Mouse (Mus musculus) CH12.LX (cell line): Measurements from ENCODE around the gene Prpf3. TPM values are rescaled to one million over a fixed set of nuclear protein-coding genes. Genes with fewer than 3 reads are reported as not detected.
"Not testable (repeated sequence)": the region's sequence is repeated elsewhere in the genome, so short reads cannot be mapped to it uniquely, and the experiment has no call there.

ENCODE experiments used
- DNase-seq: peaks from one replicate; pipeline ENCODE4 v3.0.0-alpha.2; 2013; ENCODE audit errors: extremely low read depth
- H3K27ac ChIP-seq: 2 replicates; pipeline ENCODE4 v1.5.1; 2012; ENCODE audit warnings: low read depth, mild to moderate bottlenecking, control low read depth, moderate library complexity; ENCODE audit not compliant: insufficient read depth
- H3K27me3 ChIP-seq: replicated peaks from 2 replicates; pipeline ENCODE3; 2012; ENCODE audit warnings: inconsistent platforms
- H3K36me3 ChIP-seq, 2 experiments: replicated peaks in 1 of 2; 2 replicates each; pipeline versions ENCODE3 to v1.6.1; 2012; ENCODE audit warnings: inconsistent platforms in 1 of 2, low read length in 1 of 2, mild to moderate bottlenecking in 1 of 2, mixed read lengths in 1 of 2, moderate library complexity in 1 of 2; ENCODE audit not compliant: control insufficient read depth in 1 of 2, insufficient read depth in 1 of 2
- H3K4me1 ChIP-seq, 2 experiments: 2 replicates each; pipeline ENCODE4 v1.6.1; 2012; ENCODE audit warnings: inconsistent platforms in 1 of 2, moderate library complexity in 1 of 2; ENCODE audit not compliant: insufficient read depth in 2 of 2, control insufficient read depth in 1 of 2
- H3K4me2 ChIP-seq: 2 replicates; pipeline ENCODE4 v1.6.1; 2012; ENCODE audit warnings: low read depth, mild to moderate bottlenecking, control low read depth; ENCODE audit not compliant: poor library complexity, insufficient read depth, severe bottlenecking
- H3K4me3 ChIP-seq, 3 experiments: fragments of 150-350 bp in 1 of 3; sonication (generic) in 1 of 3; replicated peaks in 1 of 3; 2 replicates each; pipeline versions ENCODE3 to v1.5.1; 2011 to 2012; ENCODE audit warnings: low read depth in 2 of 3, low read length in 2 of 3, mild to moderate bottlenecking in 2 of 3, moderate library complexity in 2 of 3, control low read depth in 1 of 3, improper control_type of control experiment in 1 of 3, inconsistent platforms in 1 of 3, mixed read lengths in 1 of 3; ENCODE audit not compliant: poor library complexity in 1 of 3
- H3K79me2 ChIP-seq: replicated peaks from 2 replicates; pipeline ENCODE4 v1.6.1; 2012; ENCODE audit warnings: mild to moderate bottlenecking, moderate library complexity; ENCODE audit not compliant: control insufficient read depth, poor library complexity, insufficient read depth, severe bottlenecking; ENCODE audit errors: extremely low read depth
- H3K9ac ChIP-seq: 2 replicates; pipeline ENCODE4 v1.6.1; 2012; ENCODE audit warnings: low read depth, mild to moderate bottlenecking, control low read depth, moderate library complexity; ENCODE audit not compliant: insufficient read depth
- H3K9me3 ChIP-seq: replicated peaks from 2 replicates; pipeline ENCODE3; 2012; ENCODE audit warnings: low read length, inconsistent platforms, mixed read lengths
- CHD2 ChIP-seq: IDR thresholded peaks from 2 replicates; pipeline ENCODE4 v1.6.1; 2011; ENCODE audit warnings: low read length, improper control_type of control experiment
- CTCF ChIP-seq, 2 experiments: IDR thresholded peaks in 1 of 2; conservative IDR thresholded peaks in 1 of 2; 2 replicates each; pipeline ENCODE4 v1.5.1; 2011 to 2012; ENCODE audit warnings: low read depth in 2 of 2, low read length in 2 of 2, improper control_type of control experiment in 1 of 2, inconsistent platforms in 1 of 2, mild to moderate bottlenecking in 1 of 2, moderate library complexity in 1 of 2
- E2F4 ChIP-seq: IDR thresholded peaks from 2 replicates; pipeline ENCODE4 v1.6.1; 2011; ENCODE audit warnings: low read depth, low read length, improper control_type of control experiment; ENCODE audit not compliant: insufficient replicate concordance
- EP300 ChIP-seq: IDR thresholded peaks from 2 replicates; pipeline ENCODE4 v1.6.1; 2011; ENCODE audit warnings: low read length, improper control_type of control experiment
- ETS1 ChIP-seq: conservative IDR thresholded peaks from 2 replicates; pipeline ENCODE4 v1.6.1; 2012; ENCODE audit warnings: low read depth, mild to moderate bottlenecking, inconsistent platforms, low read length, improper control_type of control experiment, moderate library complexity
- HCFC1 ChIP-seq: IDR thresholded peaks from 2 replicates; pipeline ENCODE4 v1.6.1; 2012; ENCODE audit warnings: low read depth, mild to moderate bottlenecking, inconsistent platforms, low read length, improper control_type of control experiment
- IRF4 ChIP-seq: IDR thresholded peaks from 2 replicates; pipeline ENCODE4 v1.6.1; 2014; ENCODE audit warnings: low read depth, mild to moderate bottlenecking, inconsistent platforms, low read length, improper control_type of control experiment
- JUN ChIP-seq: IDR thresholded peaks from 2 replicates; pipeline ENCODE4 v1.6.1; 2011; ENCODE audit warnings: low read depth, mild to moderate bottlenecking, low read length, improper control_type of control experiment, moderate library complexity; ENCODE audit not compliant: insufficient read depth
- JUND ChIP-seq: conservative IDR thresholded peaks from 2 replicates; pipeline ENCODE4 v1.6.1; 2011; ENCODE audit warnings: low read depth, low read length, improper control_type of control experiment
- MAZ ChIP-seq: IDR thresholded peaks from 2 replicates; pipeline ENCODE4 v1.6.1; 2012; ENCODE audit warnings: low read depth, mild to moderate bottlenecking, inconsistent platforms, low read length, improper control_type of control experiment, moderate library complexity
- MEF2A ChIP-seq: IDR thresholded peaks from 2 replicates; pipeline ENCODE4 v1.6.1; 2014; ENCODE audit warnings: low read depth, mild to moderate bottlenecking, inconsistent platforms, low read length, improper control_type of control experiment, borderline replicate concordance
- MXI1 ChIP-seq: IDR thresholded peaks from 2 replicates; pipeline ENCODE4 v1.6.1; 2011; ENCODE audit warnings: mild to moderate bottlenecking, low read depth, low read length, improper control_type of control experiment
- NRF1 ChIP-seq: IDR thresholded peaks from 2 replicates; pipeline ENCODE4 v1.6.1; 2014; ENCODE audit warnings: low read depth, mild to moderate bottlenecking, inconsistent platforms, low read length, improper control_type of control experiment, moderate library complexity
- TBP ChIP-seq: conservative IDR thresholded peaks from 2 replicates; pipeline ENCODE4 v1.6.1; 2011; ENCODE audit warnings: low read depth, low read length, improper control_type of control experiment
- TCF12 ChIP-seq: IDR thresholded peaks from 2 replicates; pipeline ENCODE4 v1.6.1; 2014; ENCODE audit warnings: low read depth, mild to moderate bottlenecking, inconsistent platforms, low read length, improper control_type of control experiment
- UBTF ChIP-seq: IDR thresholded peaks from 2 replicates; pipeline ENCODE4 v1.6.1; 2012; ENCODE audit warnings: low read depth, mild to moderate bottlenecking, inconsistent platforms, low read length, improper control_type of control experiment, moderate library complexity
- USF2 ChIP-seq: conservative IDR thresholded peaks from 2 replicates; pipeline ENCODE4 v1.6.1; 2011; ENCODE audit warnings: low read depth, low read length, improper control_type of control experiment
- ZC3H11A ChIP-seq: IDR thresholded peaks from 2 replicates; pipeline ENCODE4 v1.6.1; 2012; ENCODE audit warnings: low read depth, mild to moderate bottlenecking, inconsistent platforms, low read length, improper control_type of control experiment
- ZKSCAN1 ChIP-seq: IDR thresholded peaks from 2 replicates; pipeline ENCODE4 v1.6.1; 2012; ENCODE audit warnings: low read depth, inconsistent platforms, low read length, improper control_type of control experiment, borderline replicate concordance
- dilution Hi-C: fragments of 300-500 bp; cut with MboI; formaldehyde crosslinking; loops from 2 replicates; pipeline ENCODE4 v1.14.3; 2020; ENCODE audit warnings: low sequenced_read_pairs; ENCODE audit not compliant: extremely low pct_unique_long_range_greater_than_20kb, extremely low pct_ligation_motif_present
- in situ Hi-C: fragments of 300-500 bp; cut with MboI; formaldehyde crosslinking; loops from 3 replicates; pipeline ENCODE4 v1.14.3; 2019; ENCODE audit warnings: low sequenced_read_pairs, low pct_ligation_motif_present, low pct_unique_long_range_greater_than_20kb, mixed read lengths
- polyA plus RNA-seq: library from polyadenylated mRNA; unstranded; fragments of >175 nt; gene quantifications from 2 replicates; pipeline ENCODE4 v1.2.1, GENCODE M21; 2012; ENCODE audit warnings: low read depth; ENCODE audit not compliant: insufficient read length
- total RNA-seq, 2 experiments: library from RNA; depleted of rRNA; stranded (reverse); fragments of 300-350 nt in 1 of 2; fragments of >200 nt in 1 of 2; gene quantifications; 2 replicates each; pipeline ENCODE4 v1.2.3; 2012 to 2014

Prpf3 gene
- total and polyA plus RNA-seq, 3 experiments = 11.5 to 67.8 (median 27.1) TPM

DNA sequence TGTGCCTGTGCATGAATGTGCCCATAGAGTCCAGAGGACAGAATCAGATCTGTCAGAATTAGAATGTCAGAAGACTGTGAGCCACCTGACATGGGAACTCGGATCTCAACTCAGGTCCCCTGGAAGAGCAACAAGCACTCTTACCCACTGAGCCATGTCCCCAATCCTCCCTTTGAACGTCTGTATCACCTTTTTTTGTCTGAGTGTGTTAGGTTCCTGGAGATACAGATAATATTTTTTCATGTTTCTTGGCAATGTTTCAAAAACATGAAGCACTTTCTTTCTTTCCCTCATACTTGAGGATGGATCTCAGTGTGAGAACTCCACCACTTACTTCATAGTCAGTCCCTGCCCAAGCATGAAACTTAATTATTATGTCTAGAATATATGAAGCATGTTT, 47.3 kb downstream of the Prpf3 start:
- H3K27me3 ChIP-seq = no peaks in the 10 kb centered on the region
- no peaks in the 10 kb centered on the region for H3K9me3 ChIP-seq
- H3K79me2 ChIP-seq = peaks cover 67% of the 10 kb centered on the region
- no peak for DNase-seq
- peaks cover 0 to 3% of the 10 kb centered on the region in 2 experiments; a peak in 1 of 4 replicates for H3K4me1 ChIP-seq
- no peak overlapping the region for H3K9ac ChIP-seq
- dilution Hi-C loops (no loop called here), in situ Hi-C loops (no loop called here)
- peaks cover 13 to 62% of the 10 kb centered on the region in 2 experiments for H3K36me3 ChIP-seq
- H3K27ac ChIP-seq = no peak overlapping the region
- H3K4me2 ChIP-seq = no peak overlapping the region
- H3K4me3 ChIP-seq = no peak overlapping the region
- TF ChIP-seq IRF4 (no peak), USF2 (no peak), EP300 (no peak), NRF1 (no peak), CTCF (conservative IDR thresholded peaks at IDR 0.05 in 1 of 2, IDR thresholded peaks at IDR 0.05 in 1 of 2; ENCODE audit: low read depth in 2 of 2, low read length in 2 of 2) (no peak), MEF2A (no peak), TCF12 (no peak), ZC3H11A (no peak), JUND (no peak), TBP (no peak), UBTF (no peak), HCFC1 (no peak), MXI1 (no peak), JUN (no peak)

DNA sequence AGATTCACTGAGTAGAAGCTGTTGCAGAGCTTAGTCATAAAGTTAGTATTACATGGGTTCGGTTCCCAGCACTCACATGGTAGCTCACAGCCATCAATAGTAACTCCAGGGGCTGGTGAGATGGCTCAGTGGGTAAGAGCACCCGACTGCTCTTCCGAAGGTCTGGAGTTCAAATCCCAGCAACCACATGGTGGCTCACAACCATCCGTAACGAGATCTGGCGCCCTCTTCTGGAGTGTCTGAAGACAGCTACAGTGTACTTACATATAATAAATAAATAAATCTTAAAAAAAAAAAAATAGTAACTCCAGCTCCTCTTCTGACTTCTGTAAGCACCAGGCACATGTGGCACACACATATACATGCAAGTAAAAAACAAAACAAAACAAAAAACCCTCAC, 48.1 kb downstream of the Prpf3 start:
- H3K9me3 ChIP-seq, H3K4me1 ChIP-seq, H3K27ac ChIP-seq, H3K4me2 ChIP-seq, DNase-seq, H3K27me3 ChIP-seq, in situ Hi-C loops, H3K9ac ChIP-seq, H3K4me3 ChIP-seq, dilution Hi-C loops: not testable (repeated sequence)
- H3K79me2 ChIP-seq = peaks cover 66% of the 10 kb centered on the region
- peaks cover 13 to 60% of the 10 kb centered on the region in 2 experiments for H3K36me3 ChIP-seq
- 0 out of 4 replicates have a peak, but pooled peaks of 1 of the 2 experiments have one; percentile 6 for TF ChIP-seq CTCF (conservative IDR thresholded peaks at IDR 0.05 in 1 of 2, IDR thresholded peaks at IDR 0.05 in 1 of 2; ENCODE audit: low read depth in 2 of 2, low read length in 2 of 2)

DNA sequence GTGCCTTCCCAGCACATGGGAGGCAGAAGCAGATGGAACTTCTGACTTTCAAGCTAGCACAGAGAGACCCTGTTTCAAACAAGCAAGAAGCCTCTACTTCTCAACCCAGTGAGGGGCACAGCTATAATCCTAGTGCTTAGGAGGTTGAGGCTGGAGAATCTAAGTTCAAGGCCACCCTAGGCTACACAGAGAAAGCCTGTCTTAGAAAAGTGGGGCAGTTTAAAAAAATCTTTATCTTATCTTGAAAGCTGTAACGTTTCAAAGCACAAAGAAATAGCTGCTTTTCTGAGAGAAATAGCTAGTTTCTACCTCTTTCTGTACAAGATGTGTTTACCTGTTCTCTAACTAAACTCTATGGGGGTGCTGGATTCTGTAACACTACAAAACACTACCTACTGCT, 49.0 kb downstream of the Prpf3 start:
- Histone ChIP-seq H3K4me2 (no peak overlapping the region), H3K9me3 (no peaks in the 10 kb centered on the region), H3K27ac (no peak overlapping the region), H3K4me3 (no peak overlapping the region), H3K4me1 (no peaks in the 10 kb centered on the region; a peak in 1 of 4 replicates), H3K79me2 (peaks cover 65% of the 10 kb centered on the region), H3K27me3 (no peaks in the 10 kb centered on the region), H3K36me3 (peaks cover 13 to 61% of the 10 kb centered on the region in 2 experiments), H3K9ac (no peak overlapping the region)
- in situ Hi-C loops (no loop called here), dilution Hi-C loops (no loop called here)
- TF ChIP-seq JUND (no peak), ETS1 (no peak), E2F4 (no peak), MAZ (no peak), JUN (no peak), ZKSCAN1 (no peak), ZC3H11A (no peak), CTCF (conservative IDR thresholded peaks at IDR 0.05 in 1 of 2, IDR thresholded peaks at IDR 0.05 in 1 of 2; ENCODE audit: low read depth in 2 of 2, low read length in 2 of 2) (no peak), CHD2 (no peak)
- no peak for DNase-seq
